Mouse (Mus musculus) ES-E14 (cell line): Measurements from ENCODE around the gene Wdr4.

ENCODE experiments used
- CHD2 ChIP-seq: IDR thresholded peaks from 2 replicates; pipeline ENCODE4 v1.6.1; 2014; ENCODE audit warnings: mild to moderate bottlenecking, low read depth, low read length, inconsistent platforms
- HCFC1 ChIP-seq: IDR thresholded peaks from 2 replicates; pipeline ENCODE4 v1.6.1; 2012; ENCODE audit warnings: low read length, inconsistent platforms, borderline replicate concordance; ENCODE audit not compliant: insufficient read depth
- MAFK ChIP-seq: IDR thresholded peaks from 2 replicates; pipeline ENCODE4 v1.6.1; 2014; ENCODE audit warnings: mild to moderate bottlenecking, low read depth, low read length, inconsistent platforms; ENCODE audit not compliant: insufficient read depth

DNA sequence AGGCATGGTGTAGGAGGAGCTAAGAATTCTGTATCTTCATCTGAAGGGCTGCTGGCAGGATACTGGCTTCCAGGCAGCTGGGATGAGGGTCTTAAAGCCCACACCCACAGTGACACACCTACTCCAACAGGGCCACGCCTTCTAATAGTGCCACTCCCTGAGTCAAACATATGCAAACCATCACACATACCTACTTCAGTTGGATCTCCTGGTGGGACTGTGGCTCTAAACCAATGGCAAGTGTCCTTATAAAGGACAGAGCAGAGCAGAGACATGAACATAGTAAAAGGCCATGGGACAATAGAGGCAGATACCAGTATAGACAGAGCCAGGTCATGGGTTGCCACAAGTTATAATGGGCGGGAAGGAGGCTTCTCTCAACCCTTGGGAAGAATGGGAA lies 57.3 kb downstream of the Wdr4 start:
- no peak for TF ChIP-seq CHD2
- TF ChIP-seq MAFK, result no peak
- no peak for TF ChIP-seq HCFC1
